Mouse (Mus musculus) ES-E14 (cell line): ENCODE results near the gene Eps15l1.

Experiments used
- CHD2 ChIP-seq: IDR thresholded peaks from 2 replicates; pipeline ENCODE4 v1.6.1; 2014; ENCODE audit warnings: mild to moderate bottlenecking, low read depth, low read length, inconsistent platforms
- HCFC1 ChIP-seq: IDR thresholded peaks from 2 replicates; pipeline ENCODE4 v1.6.1; 2012; ENCODE audit warnings: low read length, inconsistent platforms, borderline replicate concordance; ENCODE audit not compliant: insufficient read depth
- MAFK ChIP-seq: IDR thresholded peaks from 2 replicates; pipeline ENCODE4 v1.6.1; 2014; ENCODE audit warnings: mild to moderate bottlenecking, low read depth, low read length, inconsistent platforms; ENCODE audit not compliant: insufficient read depth
- ZC3H11A ChIP-seq: IDR thresholded peaks from 2 replicates; pipeline ENCODE4 v1.6.1; 2012; ENCODE audit warnings: low read depth, mild to moderate bottlenecking, inconsistent platforms, low read length, borderline replicate concordance
- ZNF384 ChIP-seq: IDR thresholded peaks from 2 replicates; pipeline ENCODE4 v1.6.1; 2012; ENCODE audit warnings: low read depth, low read length, inconsistent platforms

DNA sequence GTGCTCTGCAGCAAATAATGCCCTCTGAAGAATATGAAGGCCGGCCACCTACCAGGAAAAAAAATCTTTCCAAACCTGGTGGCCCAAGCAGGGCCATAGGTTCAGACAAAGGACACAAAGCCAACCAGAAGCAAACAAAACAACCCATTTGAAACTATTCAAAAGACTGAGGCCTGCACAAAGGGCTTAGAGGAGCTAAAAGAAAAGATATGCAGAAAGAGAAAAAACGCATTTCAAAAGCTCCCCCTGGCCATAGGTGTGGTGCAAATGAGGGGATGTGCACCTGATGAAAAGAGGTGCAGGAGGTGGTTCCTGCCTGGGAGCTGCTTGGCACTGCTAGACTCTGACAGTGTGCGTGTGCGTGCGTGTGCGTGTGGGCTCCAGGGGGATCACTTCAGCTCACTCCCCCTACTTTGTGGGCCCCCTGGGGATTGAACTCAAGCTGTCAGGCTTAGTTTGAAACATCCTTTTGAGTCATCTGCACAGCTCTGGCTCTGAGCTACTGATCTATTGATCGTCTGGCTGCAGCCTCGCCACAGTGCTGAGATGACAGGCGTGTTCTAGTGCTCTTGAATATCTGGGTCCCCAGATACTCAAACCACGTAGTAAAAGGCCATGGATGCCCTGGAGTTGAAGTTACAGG, 105.1 kb downstream of the Eps15l1 start:
- TF ChIP-seq MAFK (no peak), HCFC1 (no peak), CHD2 (no peak), ZC3H11A (no peak), ZNF384 (peak; percentile 76)
